Mouse (Mus musculus): Measurements from ENCODE around the gene Olfr2.

GRCm38 (mm10) chr7:107004169-107004568 lies 1.7 kb downstream of the Olfr2 start:
- TF ChIP-seq MXI1 (IDR thresholded peaks at IDR 0.05; ENCODE audit: low read depth, low read length) (no peak), CTCF (IDR thresholded peaks at IDR 0.05 in 2 of 3, conservative IDR thresholded peaks at IDR 0.05 in 1 of 3; ENCODE audit: control insufficient read depth in 1 of 3, insufficient read depth in 1 of 3, low read depth in 2 of 3, low read length in 3 of 3, poor library complexity in 1 of 3, severe bottlenecking in 1 of 3) (no peak), ZKSCAN1 (IDR thresholded peaks at IDR 0.05; ENCODE audit: low read depth, low read length) (no peak), POLR2A (IDR thresholded peaks at IDR 0.05; ENCODE audit: control insufficient read depth in 1 of 2, insufficient read depth in 1 of 2, low read depth in 1 of 2, low read length in 2 of 2, poor library complexity in 1 of 2) (no peak), JUND (IDR thresholded peaks at IDR 0.05; ENCODE audit: low read depth, low read length) (no peak), GATA1 (IDR thresholded peaks at IDR 0.05; ENCODE audit: low read depth, low read length) (peak; percentile 85), ELF1 (IDR thresholded peaks at IDR 0.05; ENCODE audit: low read depth, low read length) (no peak), SMC3 (IDR thresholded peaks at IDR 0.05; ENCODE audit: low read depth, low read length) (no peak), GABPA (IDR thresholded peaks at IDR 0.05; ENCODE audit: low read depth, low read length) (no peak), SIN3A (IDR thresholded peaks at IDR 0.05; ENCODE audit: low read length) (no peak), CHD2 (IDR thresholded peaks at IDR 0.05; ENCODE audit: low read length) (no peak), USF1 (IDR thresholded peaks at IDR 0.05; ENCODE audit: low read depth, low read length) (no peak)

All from MEL (cell line).